Mouse (Mus musculus): ENCODE measurements at regions not wholly inside any gene's neighbourhood (a gene's known extent, or its start where the extent isn't known, plus 50 kb on each side); places are given as distances from the start of the nearest gene placed in this dataset.
A peak's percentile ranks its signal among the peaks of the same experiment; 100 is the strongest.

GRCm38 (mm10) chr3:61475018-61475417, 109.3 kb upstream of the B430305J03Rik start:
- TF ChIP-seq POLR2A (IDR thresholded peaks at IDR 0.05; ENCODE audit: control insufficient read depth, low read depth, low read length) (no peak), CTCF (IDR thresholded peaks at IDR 0.05; ENCODE audit: control insufficient read depth, insufficient read depth, insufficient replicate concordance, low read depth, low read length) (no peak)
- no peaks in the 10 kb centered on the region for H3K4me1 ChIP-seq (ENCODE audit: control insufficient read depth, insufficient read depth, low read length)
- no peaks in the 10 kb centered on the region for H3K27me3 ChIP-seq (ENCODE audit: control insufficient read depth, insufficient read depth, low read length)
- H3K27ac ChIP-seq (ENCODE audit: control insufficient read depth, insufficient read depth, low read depth, low read length): no peak overlapping the region
- no peaks in the 10 kb centered on the region for H3K36me3 ChIP-seq (ENCODE audit: control insufficient read depth, insufficient read depth, low read length)
- H3K4me3 ChIP-seq (ENCODE audit: control insufficient read depth, low read depth, low read length): no peak overlapping the region

GRCm38 (mm10) chr3:61467158-61467557, 101.4 kb upstream of the B430305J03Rik start:
- H3K27ac ChIP-seq (ENCODE audit: control insufficient read depth, insufficient read depth, low read depth, low read length): no peak overlapping the region
- TF ChIP-seq POLR2A (IDR thresholded peaks at IDR 0.05; ENCODE audit: control insufficient read depth, low read depth, low read length) (no peak), CTCF (IDR thresholded peaks at IDR 0.05; ENCODE audit: control insufficient read depth, insufficient read depth, insufficient replicate concordance, low read depth, low read length) (0 out of 2 replicates have a peak, but pooled peaks have one; percentile 12)
- no peak overlapping the region for H3K4me3 ChIP-seq (ENCODE audit: control insufficient read depth, low read depth, low read length)
- H3K4me1 ChIP-seq (ENCODE audit: control insufficient read depth, insufficient read depth, low read length): no peaks in the 10 kb centered on the region
- H3K27me3 ChIP-seq (ENCODE audit: control insufficient read depth, insufficient read depth, low read length): no peaks in the 10 kb centered on the region
- H3K36me3 ChIP-seq (ENCODE audit: control insufficient read depth, insufficient read depth, low read length): no peaks in the 10 kb centered on the region

- H3K27me3 ChIP-seq (ENCODE audit: control insufficient read depth, insufficient read depth, low read length): no peaks in the 10 kb centered on the region
- no peaks in the 10 kb centered on the region for H3K4me1 ChIP-seq (ENCODE audit: control insufficient read depth, insufficient read depth, low read length)
- TF ChIP-seq POLR2A (IDR thresholded peaks at IDR 0.05; ENCODE audit: control insufficient read depth, low read depth, low read length): no peak
- TF ChIP-seq CTCF (IDR thresholded peaks at IDR 0.05; ENCODE audit: control insufficient read depth, insufficient read depth, insufficient replicate concordance, low read depth, low read length): no peak
- no peak overlapping the region for H3K4me3 ChIP-seq (ENCODE audit: control insufficient read depth, low read depth, low read length)
- no peaks in the 10 kb centered on the region for H3K36me3 ChIP-seq (ENCODE audit: control insufficient read depth, insufficient read depth, low read length)
- no peak overlapping the region for H3K27ac ChIP-seq (ENCODE audit: control insufficient read depth, insufficient read depth, low read depth, low read length)
These were observed 100.9 kb upstream of the B430305J03Rik start for GRCm38 (mm10) chr3:61466641-61467040.

GRCm38 (mm10) chr3:61460076-61460475, 94.3 kb upstream of the B430305J03Rik start:
- no peaks in the 10 kb centered on the region for H3K27me3 ChIP-seq (ENCODE audit: control insufficient read depth, insufficient read depth, low read length)

GRCm38 (mm10) chr3:61456598-61456997, 90.8 kb upstream of the B430305J03Rik start:
- H3K27ac ChIP-seq (ENCODE audit: control insufficient read depth, insufficient read depth, low read depth, low read length): no peak overlapping the region
- TF ChIP-seq POLR2A (IDR thresholded peaks at IDR 0.05; ENCODE audit: control insufficient read depth, low read depth, low read length) (no peak), CTCF (IDR thresholded peaks at IDR 0.05; ENCODE audit: control insufficient read depth, insufficient read depth, insufficient replicate concordance, low read depth, low read length) (no peak)
- no peaks in the 10 kb centered on the region for H3K4me1 ChIP-seq (ENCODE audit: control insufficient read depth, insufficient read depth, low read length)
- no peaks in the 10 kb centered on the region for H3K36me3 ChIP-seq (ENCODE audit: control insufficient read depth, insufficient read depth, low read length)
- H3K4me3 ChIP-seq (ENCODE audit: control insufficient read depth, low read depth, low read length): no peak overlapping the region
- no peaks in the 10 kb centered on the region for H3K27me3 ChIP-seq (ENCODE audit: control insufficient read depth, insufficient read depth, low read length)

More at GRCm38 (mm10) chr3:61460076-61460475, 94.3 kb upstream of the B430305J03Rik start:
- H3K4me1 ChIP-seq (ENCODE audit: control insufficient read depth, insufficient read depth, low read length): no peaks in the 10 kb centered on the region
- TF ChIP-seq POLR2A (IDR thresholded peaks at IDR 0.05; ENCODE audit: control insufficient read depth, low read depth, low read length) (no peak), CTCF (IDR thresholded peaks at IDR 0.05; ENCODE audit: control insufficient read depth, insufficient read depth, insufficient replicate concordance, low read depth, low read length) (no peak)
- H3K27ac ChIP-seq (ENCODE audit: control insufficient read depth, insufficient read depth, low read depth, low read length): no peak overlapping the region
- no peaks in the 10 kb centered on the region for H3K36me3 ChIP-seq (ENCODE audit: control insufficient read depth, insufficient read depth, low read length)
- no peak overlapping the region for H3K4me3 ChIP-seq (ENCODE audit: control insufficient read depth, low read depth, low read length)

- no peaks in the 10 kb centered on the region for H3K27me3 ChIP-seq (ENCODE audit: control insufficient read depth, insufficient read depth, low read length)
- H3K4me1 ChIP-seq (ENCODE audit: control insufficient read depth, insufficient read depth, low read length): no peaks in the 10 kb centered on the region
- TF ChIP-seq CTCF (IDR thresholded peaks at IDR 0.05; ENCODE audit: control insufficient read depth, insufficient read depth, insufficient replicate concordance, low read depth, low read length) (no peak), POLR2A (IDR thresholded peaks at IDR 0.05; ENCODE audit: control insufficient read depth, low read depth, low read length) (no peak)
- H3K36me3 ChIP-seq (ENCODE audit: control insufficient read depth, insufficient read depth, low read length): no peaks in the 10 kb centered on the region
- no peak overlapping the region for H3K27ac ChIP-seq (ENCODE audit: control insufficient read depth, insufficient read depth, low read depth, low read length)
- H3K4me3 ChIP-seq (ENCODE audit: control insufficient read depth, low read depth, low read length): no peak overlapping the region
These were observed 76.4 kb upstream of the B430305J03Rik start for GRCm38 (mm10) chr3:61442000-61442739.

GRCm38 (mm10) chr3:61441445-61441844, 75.7 kb upstream of the B430305J03Rik start:
- no peaks in the 10 kb centered on the region for H3K27me3 ChIP-seq (ENCODE audit: control insufficient read depth, insufficient read depth, low read length)
- H3K4me3 ChIP-seq (ENCODE audit: control insufficient read depth, low read depth, low read length): no peak overlapping the region
- no peaks in the 10 kb centered on the region for H3K4me1 ChIP-seq (ENCODE audit: control insufficient read depth, insufficient read depth, low read length)
- TF ChIP-seq CTCF (IDR thresholded peaks at IDR 0.05; ENCODE audit: control insufficient read depth, insufficient read depth, insufficient replicate concordance, low read depth, low read length) (no peak), POLR2A (IDR thresholded peaks at IDR 0.05; ENCODE audit: control insufficient read depth, low read depth, low read length) (no peak)
- no peak overlapping the region for H3K27ac ChIP-seq (ENCODE audit: control insufficient read depth, insufficient read depth, low read depth, low read length)
- no peaks in the 10 kb centered on the region for H3K36me3 ChIP-seq (ENCODE audit: control insufficient read depth, insufficient read depth, low read length)
